ENCODE assay signal across 13 mouse cellular contexts in the genomic region with DNA sequence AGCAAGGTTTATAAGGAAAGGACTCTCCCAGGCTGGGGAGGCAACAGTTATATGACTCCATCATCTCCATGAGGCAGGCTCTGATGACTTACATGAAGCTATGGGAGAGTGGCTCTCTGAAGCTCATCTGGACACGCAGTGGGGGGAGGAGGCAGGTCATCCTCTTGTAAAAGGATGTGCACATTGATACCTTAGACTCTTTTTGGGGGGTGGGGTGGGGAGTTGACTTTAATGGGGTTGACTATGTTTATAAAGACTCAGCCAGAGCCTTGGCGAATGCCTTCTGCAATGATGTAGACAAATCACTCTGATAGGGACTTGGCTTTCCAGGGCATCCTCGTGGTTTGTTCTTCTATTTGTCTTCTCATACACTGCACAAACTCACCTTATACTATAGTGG.
"Had no signal": no experiment of that assay in that cellular context is flagged by ENCODE, and none has a peak within 500 bp of the region (broad histone marks: within the 10 kb centered on the region; RNA-seq: fewer than 3 reads in every experiment).

No protein-coding gene starts in this region.

- H3K9ac ChIP-seq: limb, embryonic 13.5 days; liver, embryonic 14.5 days; neural tube, embryonic 13.5 days had no signal

- ATAC-seq: midbrain, embryonic 16.5 days had no signal

- H3K36me3 ChIP-seq: limb, embryonic 13.5 days; neural tube, embryonic 13.5 days had no signal

- DNase-seq: kidney, adult 9 months; kidney, postnatal 36 days; left cerebral cortex, postnatal 4 days; lung, adult 18-20 months; lung, postnatal 4 days; right cerebral cortex, postnatal 4 days; spleen, adult 18-20 months; thymus, postnatal 36 days had no signal

- H3K4me2 ChIP-seq: limb, embryonic 13.5 days; midbrain, embryonic 11.5 days; neural tube, embryonic 13.5 days had no signal

- H3K27ac ChIP-seq: limb, embryonic 13.5 days; liver, embryonic 14.5 days; neural tube, embryonic 13.5 days had no signal

- H3K27me3 ChIP-seq: limb, embryonic 13.5 days; neural tube, embryonic 13.5 days had no signal

- H3K9me3 ChIP-seq: neural tube, embryonic 13.5 days had no signal

- H3K4me3 ChIP-seq: limb, embryonic 13.5 days; neural tube, embryonic 13.5 days had no signal
